Mouse (Mus musculus): ENCODE results near the gene Vrk3. TPM values are rescaled to one million over a fixed set of nuclear protein-coding genes. Genes with fewer than 3 reads are reported as not detected.
"Not testable (repeated sequence)": the region's sequence is repeated elsewhere in the genome, so short reads cannot be mapped to it uniquely, and the experiment has no call there.

The Vrk3 gene
- polyA plus RNA-seq, 1 experiment: 52.2 TPM

GRCm38 (mm10) chr7:44707169-44707675 is 41.0 kb upstream of the Vrk3 start:
- no peak overlapping the region for H3K4me3 ChIP-seq (ENCODE audit: low read depth, low read length)
- no peaks in the 10 kb centered on the region for H3K27me3 ChIP-seq (ENCODE audit: control insufficient read depth, insufficient read depth, low read length, poor library complexity, severe bottlenecking)
- no peaks in the 10 kb centered on the region for H3K36me3 ChIP-seq (ENCODE audit: control insufficient read depth, insufficient read depth, low read length, poor library complexity, severe bottlenecking)
- H3K4me1 ChIP-seq (ENCODE audit: control insufficient read depth, insufficient read depth, low read length): no peaks in the 10 kb centered on the region
- peak overlapping the region; percentile 56 for H3K9ac ChIP-seq (ENCODE audit: low read depth, poor library complexity, severe bottlenecking)
- H3K9me3 ChIP-seq (replicated peaks; ENCODE audit: control insufficient read depth, insufficient read depth, low read length, poor library complexity, severe bottlenecking): no peaks in the 10 kb centered on the region
- TF ChIP-seq CTCF (IDR thresholded peaks at IDR 0.05; ENCODE audit: low read depth, low read length) (no peak), EP300 (IDR thresholded peaks at IDR 0.05; ENCODE audit: insufficient read depth, low read depth, low read length) (no peak), POLR2A (IDR thresholded peaks at IDR 0.05; ENCODE audit: insufficient read depth, low read length) (no peak)
- H3K27ac ChIP-seq (ENCODE audit: insufficient read depth, low read length): peak overlapping the region; percentile 87

GRCm38 (mm10) chr7:44708093-44708492 is 40.1 kb upstream of the Vrk3 start:
- H3K9ac ChIP-seq (ENCODE audit: low read depth, poor library complexity, severe bottlenecking): peak overlapping the region; percentile 56
- H3K4me1 ChIP-seq (ENCODE audit: control insufficient read depth, insufficient read depth, low read length); H3K36me3 ChIP-seq (ENCODE audit: control insufficient read depth, insufficient read depth, low read length, poor library complexity, severe bottlenecking); H3K9me3 ChIP-seq (replicated peaks; ENCODE audit: control insufficient read depth, insufficient read depth, low read length, poor library complexity, severe bottlenecking); H3K4me3 ChIP-seq (ENCODE audit: low read depth, low read length); H3K27me3 ChIP-seq (ENCODE audit: control insufficient read depth, insufficient read depth, low read length, poor library complexity, severe bottlenecking): not testable (repeated sequence)
- H3K27ac ChIP-seq (ENCODE audit: insufficient read depth, low read length): peak overlapping the region; percentile 93
- TF ChIP-seq EP300 (IDR thresholded peaks at IDR 0.05; ENCODE audit: insufficient read depth, low read depth, low read length): peak; percentile 48; the same call in 1 of the 2 replicates

GRCm38 (mm10) chr7:44708574-44708973 is 39.6 kb upstream of the Vrk3 start, which contains the start of gene Izumo2:
Izumo2 (plus strand) TSS chr7:44708742.
- H3K27ac ChIP-seq (ENCODE audit: insufficient read depth, low read length): peak within 1 kb of the TSS; percentile 93
- peak within 1 kb of the TSS; percentile 37 for H3K4me3 ChIP-seq (ENCODE audit: low read depth, low read length)
- peak within 1 kb of the TSS; percentile 56 for H3K9ac ChIP-seq (ENCODE audit: low read depth, poor library complexity, severe bottlenecking)
- no peaks in the 10 kb centered on the region for H3K4me1 ChIP-seq (ENCODE audit: control insufficient read depth, insufficient read depth, low read length)
- H3K27me3 ChIP-seq (ENCODE audit: control insufficient read depth, insufficient read depth, low read length, poor library complexity, severe bottlenecking): no peaks in the 10 kb centered on the region
- no peaks in the 10 kb centered on the region for H3K9me3 ChIP-seq (replicated peaks; ENCODE audit: control insufficient read depth, insufficient read depth, low read length, poor library complexity, severe bottlenecking)
- H3K36me3 ChIP-seq (ENCODE audit: control insufficient read depth, insufficient read depth, low read length, poor library complexity, severe bottlenecking): no peaks in the 10 kb centered on the region
- peak; percentile 42 for TF ChIP-seq POLR2A (IDR thresholded peaks at IDR 0.05; ENCODE audit: insufficient read depth, low read length)
- no peak for TF ChIP-seq CTCF (IDR thresholded peaks at IDR 0.05; ENCODE audit: low read depth, low read length)
- peak; percentile 96 for TF ChIP-seq EP300 (IDR thresholded peaks at IDR 0.05; ENCODE audit: insufficient read depth, low read depth, low read length)

- no peak overlapping the region for H3K4me3 ChIP-seq (ENCODE audit: low read depth, low read length)
- no peaks in the 10 kb centered on the region for H3K36me3 ChIP-seq (ENCODE audit: control insufficient read depth, insufficient read depth, low read length, poor library complexity, severe bottlenecking)
- H3K27me3 ChIP-seq (ENCODE audit: control insufficient read depth, insufficient read depth, low read length, poor library complexity, severe bottlenecking): no peaks in the 10 kb centered on the region
- H3K9ac ChIP-seq (ENCODE audit: low read depth, poor library complexity, severe bottlenecking): no peak overlapping the region
- no peak for TF ChIP-seq POLR2A (IDR thresholded peaks at IDR 0.05; ENCODE audit: insufficient read depth, low read length)
- TF ChIP-seq EP300 (IDR thresholded peaks at IDR 0.05; ENCODE audit: insufficient read depth, low read depth, low read length): no peak
- peak; percentile 11 for TF ChIP-seq CTCF (IDR thresholded peaks at IDR 0.05; ENCODE audit: low read depth, low read length)
- H3K9me3 ChIP-seq (replicated peaks; ENCODE audit: control insufficient read depth, insufficient read depth, low read length, poor library complexity, severe bottlenecking): no peaks in the 10 kb centered on the region
- no peaks in the 10 kb centered on the region for H3K4me1 ChIP-seq (ENCODE audit: control insufficient read depth, insufficient read depth, low read length)
- H3K27ac ChIP-seq (ENCODE audit: insufficient read depth, low read length): peak overlapping the region; percentile 93
Measured at GRCm38 (mm10) chr7:44709881-44710280, 38.3 kb upstream of the Vrk3 start.

GRCm38 (mm10) chr7:44722058-44722457 is 26.2 kb upstream of the Vrk3 start:
- Histone ChIP-seq H3K9ac (ENCODE audit: low read depth, poor library complexity, severe bottlenecking) (no peak overlapping the region), H3K4me3 (ENCODE audit: low read depth, low read length) (no peak overlapping the region), H3K9me3 (replicated peaks; ENCODE audit: control insufficient read depth, insufficient read depth, low read length, poor library complexity, severe bottlenecking) (no peaks in the 10 kb centered on the region), H3K27ac (ENCODE audit: insufficient read depth, low read length) (no peak overlapping the region), H3K4me1 (ENCODE audit: control insufficient read depth, insufficient read depth, low read length) (no peaks in the 10 kb centered on the region), H3K27me3 (ENCODE audit: control insufficient read depth, insufficient read depth, low read length, poor library complexity, severe bottlenecking) (no peaks in the 10 kb centered on the region), H3K36me3 (ENCODE audit: control insufficient read depth, insufficient read depth, low read length, poor library complexity, severe bottlenecking) (no peaks in the 10 kb centered on the region)
- TF ChIP-seq EP300 (IDR thresholded peaks at IDR 0.05; ENCODE audit: insufficient read depth, low read depth, low read length) (no peak), POLR2A (IDR thresholded peaks at IDR 0.05; ENCODE audit: insufficient read depth, low read length) (no peak), CTCF (IDR thresholded peaks at IDR 0.05; ENCODE audit: low read depth, low read length) (no peak)

GRCm38 (mm10) chr7:44724316-44724715 is 23.9 kb upstream of the Vrk3 start:
- H3K27me3 ChIP-seq (ENCODE audit: control insufficient read depth, insufficient read depth, low read length, poor library complexity, severe bottlenecking): no peaks in the 10 kb centered on the region
- no peak overlapping the region for H3K9ac ChIP-seq (ENCODE audit: low read depth, poor library complexity, severe bottlenecking)
- no peaks in the 10 kb centered on the region for H3K9me3 ChIP-seq (replicated peaks; ENCODE audit: control insufficient read depth, insufficient read depth, low read length, poor library complexity, severe bottlenecking)
- no peak overlapping the region for H3K27ac ChIP-seq (ENCODE audit: insufficient read depth, low read length)
- H3K4me3 ChIP-seq (ENCODE audit: low read depth, low read length): no peak overlapping the region
- no peaks in the 10 kb centered on the region for H3K4me1 ChIP-seq (ENCODE audit: control insufficient read depth, insufficient read depth, low read length)
- peak; percentile 20 for TF ChIP-seq CTCF (IDR thresholded peaks at IDR 0.05; ENCODE audit: low read depth, low read length)
- TF ChIP-seq EP300 (IDR thresholded peaks at IDR 0.05; ENCODE audit: insufficient read depth, low read depth, low read length): no peak
- no peaks in the 10 kb centered on the region for H3K36me3 ChIP-seq (ENCODE audit: control insufficient read depth, insufficient read depth, low read length, poor library complexity, severe bottlenecking)
